9 mouse cellular contexts compared by ENCODE assay signal in genomic region chr9:62381402-62381913, GRCm38 (mm10). TPM values are rescaled to one million over a fixed set of nuclear protein-coding genes. Genes with fewer than 3 reads are reported as not detected.
A peak's percentile ranks its signal among the peaks of the same experiment; 100 is the strongest.
DNase-seq lines count a peak whose midpoint lies in the region; ATAC-seq and TF ChIP-seq lines count a peak whose summit lies in the region.
"Had no signal": no experiment of that assay in that cellular context is flagged by ENCODE, and none has a peak within 500 bp of the region (broad histone marks: within the 10 kb centered on the region; RNA-seq: fewer than 3 reads in every experiment).

No protein-coding gene starts in this region.

- 58% methylated on average over 8 of the region's 8 CpGs for WGBS in hindbrain, embryonic 13.5 days
- 54% methylated on average over 8 of the region's 8 CpGs for WGBS in hindbrain, embryonic 14.5 days
- 32% methylated on average over 8 of the region's 8 CpGs for WGBS in heart, embryonic 10.5 days
- 53% methylated on average over 8 of the region's 8 CpGs for WGBS in lung, embryonic 14.5 days
- 63% methylated on average over 8 of the region's 8 CpGs for WGBS in forebrain, embryonic 13.5 days

- no peaks in the 10 kb centered on the region for H3K9me3 ChIP-seq in hindbrain, embryonic 13.5 days
- H3K9me3 ChIP-seq in hindbrain, embryonic 14.5 days (ENCODE audit: control insufficient read depth, low read length), result no peaks in the 10 kb centered on the region
- H3K9me3 ChIP-seq in heart, embryonic 10.5 days, result no peaks in the 10 kb centered on the region
- H3K9me3 ChIP-seq in lung, embryonic 14.5 days (ENCODE audit: low read depth, low read length), result no peaks in the 10 kb centered on the region
- H3K9me3 ChIP-seq in forebrain, embryonic 13.5 days (replicated peaks), result no peaks in the 10 kb centered on the region
- H3K9me3 ChIP-seq: megakaryocyte, embryonic 14.5 days had no signal

- TF ChIP-seq CTCF in lung, embryonic 14.5 days (IDR thresholded peaks at IDR 0.05; ENCODE audit: low read depth), result no peak

- H3K4me2 ChIP-seq in hindbrain, embryonic 13.5 days, result no peak overlapping the region
- no peak overlapping the region for H3K4me2 ChIP-seq in hindbrain, embryonic 14.5 days (replicated peaks)
- H3K4me2 ChIP-seq in lung, embryonic 14.5 days, result no peak overlapping the region
- H3K4me2 ChIP-seq in forebrain, embryonic 13.5 days, result no peak overlapping the region

- ATAC-seq in hindbrain, embryonic 13.5 days (ENCODE audit: low FRiP score), result no peak
- ATAC-seq in hindbrain, embryonic 14.5 days (ENCODE audit: low FRiP score), result no peak
- peak; percentile 57; the same call in 1 of the 2 replicates for ATAC-seq in lung, embryonic 14.5 days (ENCODE audit: insufficient read depth)
- no peak for ATAC-seq in forebrain, embryonic 13.5 days

- peak overlapping the region; percentile 30; the same call in 1 of the 2 replicates for H3K27ac ChIP-seq in hindbrain, embryonic 13.5 days
- no peak overlapping the region for H3K27ac ChIP-seq in hindbrain, embryonic 14.5 days
- H3K27ac ChIP-seq in heart, embryonic 10.5 days, result peak overlapping the region; percentile 48; the same call in 1 of the 2 replicates
- H3K27ac ChIP-seq in lung, embryonic 14.5 days (ENCODE audit: low read depth), result peak overlapping the region; percentile 58; the same call in 1 of the 2 replicates
- no peak overlapping the region; the same call in 1 of the 2 replicates for H3K27ac ChIP-seq in forebrain, embryonic 13.5 days

- H3K27me3 ChIP-seq in hindbrain, embryonic 13.5 days, result no peaks in the 10 kb centered on the region
- H3K27me3 ChIP-seq in hindbrain, embryonic 14.5 days (ENCODE audit: control insufficient read depth, insufficient read depth, low read length), result no peaks in the 10 kb centered on the region
- no peaks in the 10 kb centered on the region for H3K27me3 ChIP-seq in heart, embryonic 10.5 days (ENCODE audit: insufficient read depth, poor library complexity, severe bottlenecking)
- H3K27me3 ChIP-seq in lung, embryonic 14.5 days (ENCODE audit: insufficient read depth, low read length), result no peaks in the 10 kb centered on the region
- H3K27me3 ChIP-seq in forebrain, embryonic 13.5 days, result no peaks in the 10 kb centered on the region

- peaks cover 36% of the 10 kb centered on the region for H3K36me3 ChIP-seq in hindbrain, embryonic 13.5 days
- H3K36me3 ChIP-seq in hindbrain, embryonic 14.5 days (replicated peaks; ENCODE audit: control insufficient read depth, insufficient read depth), result peaks cover 37% of the 10 kb centered on the region
- H3K36me3 ChIP-seq in heart, embryonic 10.5 days, result peaks cover 37% of the 10 kb centered on the region
- peaks cover 40% of the 10 kb centered on the region for H3K36me3 ChIP-seq in lung, embryonic 14.5 days (ENCODE audit: insufficient read depth)
- H3K36me3 ChIP-seq in forebrain, embryonic 13.5 days (ENCODE audit: poor library complexity, severe bottlenecking), result peaks cover 42% of the 10 kb centered on the region

- no peak overlapping the region for H3K4me3 ChIP-seq in hindbrain, embryonic 13.5 days
- H3K4me3 ChIP-seq in hindbrain, embryonic 14.5 days (replicated peaks; ENCODE audit: low read length), result no peak overlapping the region
- no peak overlapping the region for H3K4me3 ChIP-seq in heart, embryonic 10.5 days
- no peak overlapping the region for H3K4me3 ChIP-seq in lung, embryonic 14.5 days (ENCODE audit: low read depth, low read length)
- no peak overlapping the region for H3K4me3 ChIP-seq in forebrain, embryonic 13.5 days
- H3K4me3 ChIP-seq: megakaryocyte, embryonic 14.5 days had no signal

- no peak overlapping the region for H3K9ac ChIP-seq in hindbrain, embryonic 13.5 days
- H3K9ac ChIP-seq in hindbrain, embryonic 14.5 days, result no peak overlapping the region
- no peak overlapping the region for H3K9ac ChIP-seq in lung, embryonic 14.5 days
- no peak overlapping the region for H3K9ac ChIP-seq in forebrain, embryonic 13.5 days

- no peak for DNase-seq in hindbrain, embryonic 14.5 days (ENCODE audit: low spot score)
- peak; percentile 70 for DNase-seq in ES-CJ7 (ENCODE audit: low read depth, low spot score)
- no peak for DNase-seq in heart, embryonic 10.5 days (ENCODE audit: low spot score)
- DNase-seq in lung, embryonic 14.5 days, result peak; percentile 46
- no peak for DNase-seq in c-Kit-positive CD71-positive TER-119-positive erythroid progenitor cells, embryonic 14.5 days (ENCODE audit: low spot score)
- DNase-seq in right cerebral cortex, postnatal 4 days, result no peak

- H3K4me1 ChIP-seq in hindbrain, embryonic 13.5 days (replicated peaks), result 0 out of 2 replicates have a peak, but pooled peaks cover 3% of the 10 kb centered on the region
- H3K4me1 ChIP-seq in hindbrain, embryonic 14.5 days (replicated peaks; ENCODE audit: control insufficient read depth, insufficient read depth, low read length), result no peaks in the 10 kb centered on the region
- H3K4me1 ChIP-seq in heart, embryonic 10.5 days, result peaks cover 24% of the 10 kb centered on the region
- H3K4me1 ChIP-seq in lung, embryonic 14.5 days (ENCODE audit: insufficient read depth), result no peaks in the 10 kb centered on the region; the same call in 1 of the 2 replicates
- H3K4me1 ChIP-seq in forebrain, embryonic 13.5 days, result no peaks in the 10 kb centered on the region

RNA-seq across cellular contexts. Expression of gene Anp32a, which starts 40.4 kb away (rescaled TPM):
- 149 and 172 TPM in 2 replicates for polyA plus RNA-seq in hindbrain, embryonic 13.5 days (2015; fragmentation: Nextera tagmentation; extraction: Ambion mirVana)
- 73.0 and 85.4 TPM in 2 replicates for polyA plus RNA-seq in hindbrain, embryonic 14.5 days (2014; fragmentation: Nextera tagmentation; extraction: Ambion mirVana)
- polyA plus RNA-seq in heart, embryonic 10.5 days (2016; fragmentation: Nextera tagmentation; extraction: Ambion mirVana), result 160 and 178 TPM in 2 replicates
- 134 and 135 TPM in 2 replicates for polyA plus RNA-seq in lung, embryonic 14.5 days (2014; fragmentation: Nextera tagmentation; extraction: Ambion mirVana)
- 254 and 256 TPM in 2 replicates for polyA plus RNA-seq in forebrain, embryonic 13.5 days (2015; fragmentation: Nextera tagmentation; extraction: Ambion mirVana)

Comparison
In these comparisons a context has a peak if more than half of its experiments do, and no peak if none do; other contexts are left out.
1. H3K27ac ChIP-seq: peak in hindbrain, embryonic 13.5 days (single experiment), heart, embryonic 10.5 days (single experiment) and lung, embryonic 14.5 days (single experiment); none in hindbrain, embryonic 14.5 days (single experiment) and forebrain, embryonic 13.5 days (single experiment).
2. DNase-seq: peak in ES-CJ7 (single experiment) and lung, embryonic 14.5 days (single experiment); none in hindbrain, embryonic 14.5 days (single experiment), heart, embryonic 10.5 days (single experiment), c-Kit-positive CD71-positive TER-119-positive erythroid progenitor cells, embryonic 14.5 days (single experiment) and right cerebral cortex, postnatal 4 days (single experiment).